Mouse (Mus musculus) megakaryocyte, embryonic 14.5 days (primary cell): ENCODE data around the gene Hipk1.

Experiments
- FLI1 ChIP-seq: IDR thresholded peaks from 2 replicates; pipeline ENCODE4 v1.6.1; 2012; ENCODE audit warnings: low read length, inconsistent platforms, mixed read lengths
- GATA1 ChIP-seq: IDR thresholded peaks from 3 replicates; pipeline ENCODE4 v1.6.1; 2012; ENCODE audit warnings: mixed read lengths, low read length, inconsistent platforms, borderline replicate concordance

GRCm38 (mm10) chr3:103792566-103792965, 1.2 kb upstream of the Hipk1 start:
- TF ChIP-seq GATA1 (no peak), FLI1 (no peak)
